Mouse (Mus musculus) cerebellum, adult 9-11 months (tissue): ENCODE results near the gene Rprd1b.

ENCODE experiments used
- DNase-seq: peaks from one replicate; pipeline ENCODE4 v3.0.0; 2022

Gene Rprd1b

DNA sequence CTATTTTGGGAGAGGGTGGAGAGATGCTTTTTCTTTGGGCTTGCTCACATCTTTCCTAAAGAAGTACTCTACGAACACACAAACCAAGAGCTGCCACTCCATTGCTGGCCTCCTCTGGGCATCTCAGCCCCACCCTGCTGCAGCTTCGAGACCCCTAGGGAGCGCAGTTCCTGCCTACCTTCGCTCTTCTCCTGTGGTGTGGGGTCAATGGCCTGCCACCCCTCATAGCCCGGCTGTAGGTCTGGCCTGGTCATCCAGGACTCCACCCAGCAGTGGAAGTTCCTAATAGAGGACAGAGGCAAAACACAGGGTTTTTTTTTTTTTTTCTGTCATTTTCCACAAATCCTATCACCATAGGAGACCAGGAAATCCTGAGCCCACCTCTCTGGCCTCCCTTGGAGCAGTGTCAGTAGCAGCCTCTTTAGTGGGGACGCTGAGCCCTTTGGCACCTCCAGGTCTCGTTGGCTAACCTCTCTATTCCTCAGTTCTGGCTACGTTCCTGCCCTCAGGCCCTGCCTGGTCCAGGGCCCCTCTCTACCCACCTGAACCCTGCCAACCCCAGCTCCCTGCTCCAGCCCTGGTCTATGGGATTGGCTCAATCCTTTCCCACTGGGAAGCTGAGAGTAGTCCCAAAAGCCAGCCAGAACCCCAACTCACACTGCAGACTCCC is 100.3 kb downstream of the Rprd1b start:
- no peak for DNase-seq

DNA sequence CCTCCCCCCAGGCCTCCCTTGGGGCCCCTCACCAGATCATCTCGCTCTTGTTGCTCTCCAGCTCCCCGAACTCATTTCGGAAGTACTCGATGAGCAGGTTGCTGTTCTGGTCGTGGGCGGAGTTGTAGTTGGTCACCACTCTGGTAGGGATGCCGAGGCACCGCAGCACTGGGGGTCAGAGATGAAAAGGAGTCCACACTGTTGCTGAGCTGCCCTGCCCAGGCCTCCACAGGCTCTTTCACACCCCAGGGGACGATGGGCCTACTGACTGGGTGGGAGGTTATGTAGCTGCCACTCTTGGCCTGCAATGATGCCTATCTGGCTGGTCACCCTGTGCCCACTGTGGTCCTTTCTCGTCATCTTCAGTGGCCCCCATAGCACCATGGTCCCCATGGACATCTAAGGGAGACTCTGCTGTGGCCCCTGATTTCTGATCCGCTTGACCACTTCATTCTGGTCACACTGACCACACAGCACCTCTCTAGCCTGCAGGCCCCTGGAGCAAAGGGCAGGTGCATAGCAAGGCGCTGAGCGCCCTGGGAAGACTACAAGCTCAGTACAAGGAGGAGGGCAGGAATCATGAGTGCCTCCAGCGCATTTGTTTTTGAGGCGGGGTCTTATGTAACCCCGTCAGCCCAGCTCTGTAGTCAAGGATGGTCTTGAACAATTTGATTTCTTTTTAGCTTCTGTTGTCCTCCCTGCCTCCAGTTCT is 101.2 kb downstream of the Rprd1b start:
- no peak for DNase-seq

- peak; percentile 65 for DNase-seq
Measured at GRCm38 (mm10) chr2:158130391-158130986, 102.2 kb downstream of the Rprd1b start.

DNA sequence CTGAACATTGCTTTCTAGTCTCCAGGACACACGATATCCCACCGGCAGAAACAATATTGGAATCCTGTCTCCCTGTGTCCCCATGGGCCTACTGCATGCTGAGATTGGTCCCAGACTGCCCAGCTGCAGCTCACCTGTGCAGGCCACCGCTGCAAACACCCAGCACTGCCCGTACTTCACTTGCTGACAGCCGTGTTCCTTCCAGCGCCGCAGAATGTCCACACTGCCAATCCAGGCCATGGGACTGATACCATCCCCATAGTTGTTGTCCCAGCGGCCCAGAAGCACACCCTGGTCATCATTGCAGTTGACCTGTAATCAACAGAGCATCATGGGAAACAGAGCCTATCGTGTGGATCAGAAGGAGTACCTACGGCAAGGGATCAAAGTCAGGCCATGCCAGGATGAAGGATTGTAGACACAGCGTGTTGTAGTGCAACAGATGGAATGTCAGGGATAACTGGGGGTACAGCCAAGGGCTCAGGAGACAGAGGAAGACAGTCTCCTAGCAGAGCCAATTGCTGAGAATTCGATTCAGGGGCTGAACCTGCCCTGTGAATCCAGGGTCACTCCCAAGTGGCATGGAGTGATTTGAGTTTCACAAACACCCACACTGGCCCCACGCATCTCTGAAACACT is 103.0 kb downstream of the Rprd1b start:
- peak; percentile 47 for DNase-seq

GRCm38 (mm10) chr2:158132320-158132719 is 104.0 kb downstream of the Rprd1b start:
- no peak for DNase-seq

DNA sequence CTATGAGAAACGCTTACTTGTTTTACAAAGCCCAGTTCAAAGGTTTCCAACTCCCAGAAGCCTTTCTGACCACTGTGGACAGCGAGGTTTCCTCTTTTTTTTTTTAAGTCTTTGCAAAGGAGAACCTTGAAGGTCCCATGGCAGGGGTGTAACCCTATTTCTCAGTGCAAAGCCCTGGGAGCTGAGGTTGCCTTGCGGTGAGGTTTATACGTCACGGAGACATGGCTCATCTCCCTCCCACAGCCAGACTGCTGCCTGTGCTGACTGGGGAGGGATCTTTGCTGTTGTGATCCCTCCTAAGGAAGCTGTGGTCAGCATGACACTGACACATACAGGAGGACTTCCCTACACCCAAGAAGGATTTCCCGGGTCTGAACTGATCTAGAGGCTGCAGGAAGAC is 104.8 kb downstream of the Rprd1b start:
- DNase-seq: no peak

- no peak for DNase-seq
Measured at GRCm38 (mm10) chr2:158136205-158136604, 107.9 kb downstream of the Rprd1b start.

DNA sequence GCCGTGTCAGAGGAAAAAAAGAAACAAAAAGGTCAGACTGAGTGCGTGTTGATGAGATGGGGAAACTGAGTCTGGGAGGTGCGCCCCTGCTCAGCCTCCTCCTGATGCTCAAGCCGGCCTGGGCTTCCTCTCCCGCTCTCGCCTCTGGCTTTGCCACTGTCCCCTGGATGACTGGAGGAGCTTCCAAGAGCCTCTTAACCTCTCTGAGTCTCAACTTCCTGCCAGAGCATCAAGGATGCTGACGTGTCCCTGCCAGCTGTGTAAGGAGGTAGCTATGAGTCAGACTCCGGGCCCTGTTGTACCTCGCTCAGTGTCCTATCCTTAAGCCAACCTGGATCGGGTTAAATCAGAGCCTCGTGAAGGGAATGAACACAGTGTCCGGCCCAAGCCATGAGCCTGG is 109.5 kb downstream of the Rprd1b start:
- no peak for DNase-seq

GRCm38 (mm10) chr2:158138778-158139177 is 110.5 kb downstream of the Rprd1b start:
- DNase-seq: no peak

GRCm38 (mm10) chr2:158139628-158140027 is 111.3 kb downstream of the Rprd1b start:
- no peak for DNase-seq

- DNase-seq: no peak
Measured at GRCm38 (mm10) chr2:158140664-158141063, 112.4 kb downstream of the Rprd1b start.

- no peak for DNase-seq
Measured at GRCm38 (mm10) chr2:158141271-158141670, 113.0 kb downstream of the Rprd1b start.

GRCm38 (mm10) chr2:158141690-158142440 is 113.6 kb downstream of the Rprd1b start:
- no peak for DNase-seq

DNA sequence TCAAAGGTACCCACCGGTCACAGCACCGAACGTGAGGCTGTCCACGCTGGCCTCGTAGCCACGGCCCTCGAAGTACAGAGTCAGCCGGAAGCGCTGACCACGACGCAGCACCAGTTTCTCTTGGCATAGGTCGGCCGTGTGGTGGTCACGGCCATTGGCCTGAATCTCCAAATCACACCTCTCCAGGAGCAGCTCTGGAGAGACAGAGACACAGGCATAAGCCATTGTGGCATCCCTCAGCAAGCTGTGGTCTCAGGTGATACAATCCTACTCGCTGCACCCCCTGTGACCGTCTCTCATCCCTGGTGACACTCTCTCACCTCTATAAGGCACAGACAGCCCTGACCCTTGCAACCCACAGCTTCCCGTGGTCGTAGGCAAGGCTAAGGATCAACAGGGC is 114.7 kb downstream of the Rprd1b start:
- no peak for DNase-seq

DNA sequence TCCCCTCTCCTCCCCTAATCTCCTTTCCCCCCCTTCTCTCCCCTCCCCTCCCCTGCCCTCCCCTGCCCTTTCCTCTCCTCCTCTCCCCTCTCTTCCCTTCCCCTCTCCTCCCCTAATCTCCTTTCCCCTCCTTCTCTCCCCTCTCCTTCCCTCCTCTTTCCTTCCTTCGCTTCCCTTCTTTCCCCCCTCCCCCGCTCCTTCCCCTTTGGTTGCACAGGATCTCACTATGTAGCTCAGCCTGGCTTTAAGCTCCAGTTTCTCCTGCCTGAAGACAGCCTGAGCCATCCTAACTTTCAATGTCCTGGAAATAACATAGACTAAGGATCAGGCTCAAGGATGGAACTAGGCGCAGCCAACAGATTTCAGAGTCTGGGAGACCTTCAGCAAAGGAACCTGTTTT is 115.5 kb downstream of the Rprd1b start:
- DNase-seq: no peak

DNA sequence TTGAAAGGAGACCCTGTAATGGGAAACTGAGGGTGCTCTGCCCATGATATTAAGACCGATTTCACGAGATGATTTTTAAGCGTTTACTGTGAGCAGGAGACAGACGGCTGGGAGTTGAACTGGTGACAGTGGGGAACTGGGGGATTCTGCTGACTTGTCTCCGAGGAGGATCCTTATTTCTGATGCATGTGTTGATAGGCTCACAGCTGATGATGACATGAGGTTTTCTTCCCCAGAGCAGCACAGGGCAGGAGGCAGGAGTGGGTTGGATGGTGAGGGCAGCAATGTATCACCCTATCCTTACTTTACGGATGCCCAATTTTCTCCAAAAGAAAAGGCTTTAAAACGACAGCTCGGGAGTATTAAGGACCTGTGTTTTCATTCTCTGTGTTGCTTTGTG is 116.0 kb downstream of the Rprd1b start:
- no peak for DNase-seq

GRCm38 (mm10) chr2:158144750-158145527 is 116.6 kb downstream of the Rprd1b start:
- DNase-seq: no peak

DNA sequence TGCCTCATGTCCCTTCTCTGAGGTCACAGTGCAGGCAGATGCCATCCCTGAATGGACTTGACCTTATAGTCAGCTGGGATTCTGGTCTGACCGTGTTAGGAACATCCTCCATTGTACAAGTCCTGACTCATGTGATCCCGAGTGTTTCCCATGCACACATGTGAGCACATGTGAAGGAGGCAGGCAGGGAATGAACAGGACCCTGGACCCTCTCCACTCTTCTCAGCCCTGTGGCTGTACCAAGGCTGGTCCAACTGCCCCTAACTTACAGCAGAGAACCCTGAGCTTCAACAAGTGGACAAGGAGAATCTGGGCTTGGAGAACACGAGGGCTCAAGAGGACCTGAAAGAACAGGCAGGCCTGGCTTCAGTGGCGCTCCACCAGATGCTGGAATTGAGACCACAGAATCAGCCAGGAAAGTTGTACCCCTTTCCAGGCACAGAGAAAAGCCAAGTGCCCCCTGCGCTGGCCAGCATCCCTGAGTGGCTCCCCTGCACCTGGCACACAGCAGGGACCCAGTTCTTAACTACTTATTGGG is 117.3 kb downstream of the Rprd1b start:
- DNase-seq: no peak

DNA sequence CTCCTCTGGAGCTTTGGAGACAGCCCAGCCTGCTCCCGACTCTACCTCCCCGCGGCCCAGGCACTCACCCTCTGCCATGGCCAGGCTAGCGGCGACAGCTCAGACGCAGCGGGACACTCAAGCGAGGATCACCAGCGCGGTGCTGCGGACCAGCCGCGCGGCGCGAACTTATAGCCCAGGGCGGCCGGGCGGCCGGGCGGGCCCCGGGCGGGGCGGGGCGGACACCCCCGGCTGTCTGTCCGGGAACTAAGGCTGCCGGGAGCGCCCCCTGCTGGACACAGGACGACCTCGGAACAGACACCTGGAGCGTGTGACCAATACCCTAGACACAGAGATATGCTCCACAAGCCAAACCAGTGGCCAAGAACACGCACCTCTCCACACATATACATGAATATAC is 117.9 kb downstream of the Rprd1b start, which contains the start of gene Tgm2:
Gene Tgm2, minus strand, starts transcription at position 214 of the 400 bp plus-strand sequence.
- peak; percentile 77 for DNase-seq

GRCm38 (mm10) chr2:158146971-158147370 is 118.7 kb downstream of the Rprd1b start:
- no peak for DNase-seq

DNA sequence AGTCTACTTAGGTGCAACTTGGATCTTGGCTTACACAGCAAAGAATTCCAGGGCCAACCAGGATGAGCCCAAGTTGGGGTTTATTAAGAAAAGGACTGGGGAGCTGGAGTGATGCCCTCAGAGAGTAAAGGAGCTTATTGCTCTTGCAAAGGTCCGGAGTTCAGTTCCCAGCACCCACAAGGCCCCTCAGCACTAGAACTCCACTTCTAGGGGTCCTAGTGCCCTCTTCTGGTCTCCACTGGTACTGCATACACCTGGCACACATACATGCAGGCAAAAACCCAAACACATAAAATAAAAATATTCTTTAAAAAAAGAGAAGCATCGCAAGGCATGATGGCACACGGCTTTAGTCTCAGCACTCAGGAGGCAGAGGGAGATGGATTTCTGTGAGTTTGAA is 122.8 kb downstream of the Rprd1b start:
- no peak for DNase-seq
